Mouse (Mus musculus): ENCODE measurements around the gene Sdk2. TPM values are rescaled to one million over a fixed set of nuclear protein-coding genes. Genes with fewer than 3 reads are reported as not detected.
A peak's percentile ranks its signal among the peaks of the same experiment; 100 is the strongest.

Sdk2 gene
- polyA plus RNA-seq, 1 experiment from 2014 or later, result 3.6 TPM

DNA sequence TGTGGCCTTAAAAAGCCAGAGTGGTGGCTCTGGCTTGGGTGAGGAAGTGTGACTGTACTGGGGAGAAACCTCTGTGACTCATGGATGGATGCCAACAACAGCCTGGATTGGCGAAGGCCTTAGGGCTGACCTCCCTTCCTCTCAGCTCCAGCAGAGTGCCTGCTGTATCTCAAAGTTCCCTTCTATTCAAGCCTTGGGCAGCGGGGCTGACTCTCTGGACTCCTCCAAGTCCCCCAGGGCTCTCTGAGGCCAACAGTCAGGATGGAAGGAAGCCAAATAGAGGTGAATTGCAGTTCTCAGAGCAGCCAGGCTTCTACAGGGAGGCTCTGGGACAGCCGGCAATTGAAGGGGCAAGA lies 94.4 kb downstream of the Sdk2 start:
- peak overlapping the region; percentile 39; the same call in 1 of the 2 replicates for H3K27ac ChIP-seq
- H3K4me1 ChIP-seq (replicated peaks; ENCODE audit: control insufficient read depth, insufficient read depth, low read length), result peaks cover 27% of the 10 kb centered on the region; the same call in 1 of the 2 replicates
- WGBS, result 39% methylated on average over 3 of the region's 3 CpGs

DNA sequence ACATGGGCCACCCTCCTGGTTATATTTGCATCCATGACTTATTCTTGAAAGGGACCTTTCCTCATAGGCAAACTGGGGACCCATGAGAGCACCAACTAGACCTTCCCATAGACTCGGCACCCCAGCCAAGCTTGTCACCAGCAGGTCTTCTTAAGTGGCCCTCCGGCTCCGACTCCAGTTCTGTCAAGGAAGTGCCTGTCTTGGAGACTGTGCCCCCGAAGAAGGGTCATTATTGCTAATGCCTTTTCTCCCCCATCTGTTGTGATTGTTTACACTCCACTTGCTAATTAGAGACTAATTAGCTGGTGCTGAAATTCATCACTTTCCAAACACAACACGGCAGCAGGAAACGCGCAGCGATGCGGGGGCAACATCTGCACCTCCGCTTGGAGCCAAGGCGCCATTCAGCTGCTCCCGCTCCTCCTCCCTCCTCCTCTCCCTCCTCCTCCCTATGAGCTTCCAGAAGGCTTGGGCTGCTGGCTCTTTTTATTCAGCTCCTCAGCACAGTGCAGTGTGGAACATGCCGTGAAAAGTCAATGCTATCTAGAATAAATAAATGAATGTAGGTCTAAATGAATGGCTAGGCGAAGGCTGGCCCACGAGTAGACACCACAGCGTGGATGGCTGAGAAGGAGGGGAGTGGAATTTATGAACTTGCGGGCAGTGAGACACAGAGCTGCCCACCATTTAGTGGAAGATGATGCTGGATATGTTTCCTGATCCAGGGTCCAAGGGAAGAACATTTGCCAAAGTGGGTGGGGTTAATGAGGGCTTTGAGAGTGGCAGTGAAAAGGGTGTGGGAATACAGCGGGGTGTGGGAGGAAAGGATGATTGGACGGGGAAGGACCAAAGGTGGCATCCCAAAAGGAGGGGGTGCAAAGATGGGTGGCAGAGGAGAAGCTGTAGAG lies 95.0 kb downstream of the Sdk2 start:
- H3K4me1 ChIP-seq (replicated peaks; ENCODE audit: control insufficient read depth, insufficient read depth, low read length), result peaks cover 27% of the 10 kb centered on the region; the same call in 1 of the 2 replicates
- no peaks in the 10 kb centered on the region for H3K27me3 ChIP-seq (ENCODE audit: control insufficient read depth, insufficient read depth, low read length)
- H3K36me3 ChIP-seq (replicated peaks; ENCODE audit: control insufficient read depth, insufficient read depth), result no peaks in the 10 kb centered on the region
- H3K4me3 ChIP-seq (replicated peaks; ENCODE audit: low read length), result no peak overlapping the region
- H3K4me2 ChIP-seq (replicated peaks), result no peak overlapping the region
- DNase-seq (ENCODE audit: low spot score), result peak; percentile 70
- 54% methylated on average over 19 of the region's 19 CpGs for WGBS
- peak; percentile 75; the same call in 1 of the 2 replicates for ATAC-seq (ENCODE audit: low FRiP score)
- H3K9me3 ChIP-seq (ENCODE audit: control insufficient read depth, low read length), result peaks cover 9% of the 10 kb centered on the region
- H3K27ac ChIP-seq, result peak overlapping the region; percentile 39; the same call in 1 of the 2 replicates
- no peak overlapping the region for H3K9ac ChIP-seq

More for the DNA sequence above, 94.4 kb downstream of the Sdk2 start:
- DNase-seq (ENCODE audit: low spot score), result peak; percentile 45
- ATAC-seq (ENCODE audit: low FRiP score), result no peak
- Histone ChIP-seq H3K9me3 (ENCODE audit: control insufficient read depth, low read length) (0 out of 2 replicates have a peak, but pooled peaks cover 3% of the 10 kb centered on the region), H3K36me3 (replicated peaks; ENCODE audit: control insufficient read depth, insufficient read depth) (no peaks in the 10 kb centered on the region), H3K27me3 (ENCODE audit: control insufficient read depth, insufficient read depth, low read length) (no peaks in the 10 kb centered on the region), H3K4me2 (replicated peaks) (no peak overlapping the region), H3K4me3 (replicated peaks; ENCODE audit: low read length) (no peak overlapping the region), H3K9ac (no peak overlapping the region)

DNA sequence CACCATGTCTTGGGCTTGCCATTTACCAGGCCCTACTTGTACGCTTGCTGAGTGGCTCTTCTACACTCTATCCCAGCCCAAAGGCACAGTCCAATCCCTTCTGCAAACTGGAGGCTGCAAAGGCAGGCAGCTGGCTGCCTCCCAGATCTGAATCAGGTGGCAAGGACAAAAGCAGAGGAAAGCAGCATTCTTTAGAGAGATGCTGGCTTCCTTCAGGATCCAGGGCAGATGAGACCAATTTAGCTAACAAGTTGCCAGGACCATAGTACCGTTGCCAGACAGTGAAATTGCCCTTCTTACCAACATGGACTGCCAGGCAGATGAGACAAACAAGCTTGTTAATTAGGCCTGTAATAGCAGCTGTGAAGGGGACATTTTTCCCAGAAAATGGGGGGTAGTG lies 96.8 kb downstream of the Sdk2 start:
- no peaks in the 10 kb centered on the region for H3K27me3 ChIP-seq (ENCODE audit: control insufficient read depth, insufficient read depth, low read length)
- DNase-seq (ENCODE audit: low spot score), result no peak
- peaks cover 21% of the 10 kb centered on the region; the same call in 1 of the 2 replicates for H3K4me1 ChIP-seq (replicated peaks; ENCODE audit: control insufficient read depth, insufficient read depth, low read length)
- no peak overlapping the region for H3K4me2 ChIP-seq (replicated peaks)
- 76% methylated on average over 2 of the region's 2 CpGs for WGBS
- peaks cover 21% of the 10 kb centered on the region for H3K9me3 ChIP-seq (ENCODE audit: control insufficient read depth, low read length)
- H3K36me3 ChIP-seq (replicated peaks; ENCODE audit: control insufficient read depth, insufficient read depth), result no peaks in the 10 kb centered on the region
- no peak overlapping the region for H3K9ac ChIP-seq
- no peak for ATAC-seq (ENCODE audit: low FRiP score)
- H3K27ac ChIP-seq, result no peak overlapping the region
- H3K4me3 ChIP-seq (replicated peaks; ENCODE audit: low read length), result no peak overlapping the region

DNA sequence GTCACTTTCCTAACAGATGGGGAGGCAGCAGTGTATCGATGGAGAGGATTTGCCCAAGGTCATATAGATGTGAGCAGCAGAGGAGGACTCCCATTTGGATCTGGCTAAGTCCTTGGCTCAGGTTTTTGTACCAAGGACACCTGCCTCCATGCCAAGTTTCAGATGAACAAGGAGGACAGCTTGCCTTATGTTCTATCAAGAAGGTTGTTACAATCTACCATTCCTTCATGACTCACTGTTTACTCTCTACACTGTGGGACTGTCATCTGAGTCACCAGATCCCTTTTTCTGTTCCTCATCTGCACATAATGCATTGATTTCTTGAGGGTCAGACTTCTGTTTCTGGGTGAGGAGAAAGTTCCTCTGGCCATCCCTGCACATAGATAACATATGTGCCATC lies 101.6 kb downstream of the Sdk2 start:
- ATAC-seq (ENCODE audit: low FRiP score) (no peak), DNase-seq (ENCODE audit: low spot score) (no peak)
- WGBS, result 86% methylated on average over 1 of the region's 1 CpGs
- H3K4me2 ChIP-seq (replicated peaks), result no peak overlapping the region
- no peaks in the 10 kb centered on the region for H3K36me3 ChIP-seq (replicated peaks; ENCODE audit: control insufficient read depth, insufficient read depth)
- H3K27me3 ChIP-seq (ENCODE audit: control insufficient read depth, insufficient read depth, low read length), result no peaks in the 10 kb centered on the region
- H3K9me3 ChIP-seq (ENCODE audit: control insufficient read depth, low read length), result peaks cover 28% of the 10 kb centered on the region
- no peak overlapping the region for H3K4me3 ChIP-seq (replicated peaks; ENCODE audit: low read length)
- no peaks in the 10 kb centered on the region for H3K4me1 ChIP-seq (replicated peaks; ENCODE audit: control insufficient read depth, insufficient read depth, low read length)
- H3K9ac ChIP-seq, result no peak overlapping the region
- no peak overlapping the region for H3K27ac ChIP-seq

DNA sequence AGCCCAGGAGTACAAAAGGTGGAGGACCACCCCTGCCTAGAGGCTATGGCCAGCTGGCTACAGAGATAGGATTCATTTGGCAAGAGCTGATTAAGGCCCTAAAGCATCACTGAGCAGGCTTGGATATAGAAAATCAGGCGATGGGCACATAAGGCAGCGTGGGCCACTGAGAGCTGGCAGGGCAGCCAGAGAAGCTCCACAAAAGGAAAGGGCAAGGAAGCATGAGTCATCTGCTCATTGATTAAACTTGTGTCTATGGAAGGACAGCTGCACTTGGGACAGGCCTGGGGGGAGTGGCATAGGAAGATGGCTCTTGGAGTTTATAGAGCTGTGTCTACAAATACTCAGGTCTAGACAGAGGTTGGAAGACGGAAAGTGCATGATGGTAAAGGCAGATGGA lies 104.1 kb downstream of the Sdk2 start:
- DNase-seq (ENCODE audit: low spot score) (no peak), ATAC-seq (ENCODE audit: low FRiP score) (no peak)
- Histone ChIP-seq H3K27ac (no peak overlapping the region), H3K9me3 (ENCODE audit: control insufficient read depth, low read length) (peaks cover 28% of the 10 kb centered on the region), H3K9ac (no peak overlapping the region), H3K4me3 (replicated peaks; ENCODE audit: low read length) (no peak overlapping the region), H3K36me3 (replicated peaks; ENCODE audit: control insufficient read depth, insufficient read depth) (no peaks in the 10 kb centered on the region), H3K4me2 (replicated peaks) (no peak overlapping the region), H3K4me1 (replicated peaks; ENCODE audit: control insufficient read depth, insufficient read depth, low read length) (no peaks in the 10 kb centered on the region), H3K27me3 (ENCODE audit: control insufficient read depth, insufficient read depth, low read length) (no peaks in the 10 kb centered on the region)
- WGBS, result 88% methylated on average over 3 of the region's 3 CpGs

DNA sequence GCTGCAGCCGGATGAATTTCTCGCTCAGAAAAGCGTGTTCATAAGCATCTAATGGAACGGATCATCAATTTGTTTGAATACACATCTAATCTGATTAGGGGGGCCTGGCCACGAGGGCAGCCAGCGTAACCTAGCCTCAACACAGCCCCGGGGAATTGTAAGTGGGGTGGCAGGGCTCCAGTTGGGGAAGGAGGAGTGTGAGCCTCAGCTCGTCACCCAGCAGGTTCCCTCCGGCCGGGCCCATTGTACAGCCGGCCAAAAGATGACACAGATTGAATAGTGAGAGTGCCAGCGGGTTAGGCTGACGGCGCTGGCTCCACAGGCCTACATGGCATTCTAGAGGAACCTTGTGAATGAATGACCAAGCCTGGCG lies 115.2 kb downstream of the Sdk2 start:
- DNase-seq (ENCODE audit: low spot score), result no peak
- no peak overlapping the region for H3K9ac ChIP-seq
- no peak overlapping the region for H3K27ac ChIP-seq
- H3K4me2 ChIP-seq (replicated peaks), result no peak overlapping the region
- H3K27me3 ChIP-seq (ENCODE audit: control insufficient read depth, insufficient read depth, low read length), result no peaks in the 10 kb centered on the region
- no peak overlapping the region for H3K4me3 ChIP-seq (replicated peaks; ENCODE audit: low read length)
- peaks cover 27% of the 10 kb centered on the region for H3K4me1 ChIP-seq (replicated peaks; ENCODE audit: control insufficient read depth, insufficient read depth, low read length)
- no peaks in the 10 kb centered on the region for H3K9me3 ChIP-seq (ENCODE audit: control insufficient read depth, low read length)
- WGBS, result 15% methylated on average over 15 of the region's 15 CpGs
- peak; percentile 68; the same call in 1 of the 2 replicates for ATAC-seq (ENCODE audit: low FRiP score)
- H3K36me3 ChIP-seq (replicated peaks; ENCODE audit: control insufficient read depth, insufficient read depth), result no peaks in the 10 kb centered on the region

DNA sequence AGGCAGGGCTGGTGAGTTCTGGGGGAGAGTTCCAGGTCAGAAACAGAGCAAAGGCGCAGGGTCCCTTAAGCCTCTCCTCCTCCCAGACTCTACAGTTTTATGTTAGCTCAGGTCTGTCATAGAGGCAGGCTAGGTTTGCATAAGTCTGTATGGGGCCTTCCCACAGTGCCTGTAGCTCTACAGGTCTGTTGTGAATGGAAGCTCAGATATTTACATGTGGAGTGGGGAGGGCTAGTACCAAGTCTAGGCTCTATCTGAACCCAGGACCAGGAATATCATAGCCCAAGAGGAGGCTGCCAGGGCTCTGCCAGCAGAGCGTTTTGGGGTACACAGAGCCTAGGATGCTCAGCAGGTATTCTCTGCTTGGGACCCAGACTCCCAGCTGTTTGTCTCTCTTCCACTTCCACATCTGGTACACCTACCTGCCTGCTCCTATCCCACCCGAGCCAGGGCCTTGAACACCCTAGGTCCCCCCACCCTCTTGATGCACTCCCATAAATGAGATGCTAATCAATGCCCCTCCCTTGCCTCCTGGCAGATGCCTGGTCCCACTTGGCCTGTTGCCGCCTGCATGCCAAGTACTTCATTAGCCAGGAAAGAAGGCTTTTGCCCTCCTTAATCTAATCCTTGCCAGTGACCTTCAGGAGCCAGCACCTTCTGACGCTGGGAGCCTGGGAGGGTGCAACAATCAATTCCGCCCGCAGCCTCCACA lies 115.8 kb downstream of the Sdk2 start:
- Histone ChIP-seq H3K36me3 (replicated peaks; ENCODE audit: control insufficient read depth, insufficient read depth) (no peaks in the 10 kb centered on the region), H3K4me1 (replicated peaks; ENCODE audit: control insufficient read depth, insufficient read depth, low read length) (peaks cover 29% of the 10 kb centered on the region), H3K27ac (no peak overlapping the region), H3K27me3 (ENCODE audit: control insufficient read depth, insufficient read depth, low read length) (no peaks in the 10 kb centered on the region), H3K9me3 (ENCODE audit: control insufficient read depth, low read length) (no peaks in the 10 kb centered on the region), H3K4me3 (replicated peaks; ENCODE audit: low read length) (no peak overlapping the region), H3K4me2 (replicated peaks) (no peak overlapping the region), H3K9ac (no peak overlapping the region)
- 22% methylated on average over 7 of the region's 7 CpGs for WGBS
- ATAC-seq (ENCODE audit: low FRiP score), result peak; percentile 46; the same call in 1 of the 2 replicates
- DNase-seq (ENCODE audit: low spot score), result no peak

DNA sequence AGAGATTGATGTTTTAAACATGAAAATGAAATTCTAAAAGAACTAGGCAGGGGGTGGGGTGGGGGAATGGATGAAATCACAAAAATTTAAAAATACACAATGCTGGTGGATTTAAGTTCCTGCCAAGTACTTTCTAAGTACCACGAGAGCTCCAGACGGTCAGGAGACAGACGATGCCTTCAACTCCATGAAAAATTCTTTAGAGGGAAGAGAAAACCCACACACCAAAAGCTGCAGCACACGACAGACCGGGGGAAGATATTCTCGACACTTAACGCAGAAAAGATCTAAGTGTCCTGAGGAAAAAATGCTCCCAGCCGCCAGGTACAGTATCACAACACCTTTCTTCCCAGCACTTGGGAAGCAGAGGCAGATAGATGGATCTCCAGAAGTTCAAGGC lies 118.2 kb downstream of the Sdk2 start:
- WGBS, result 89% methylated on average over 8 of the region's 8 CpGs
- no peaks in the 10 kb centered on the region for H3K27me3 ChIP-seq (ENCODE audit: control insufficient read depth, insufficient read depth, low read length)
- H3K27ac ChIP-seq, result no peak overlapping the region
- H3K9me3 ChIP-seq (ENCODE audit: control insufficient read depth, low read length), result no peaks in the 10 kb centered on the region
- ATAC-seq (ENCODE audit: low FRiP score) (no peak), DNase-seq (ENCODE audit: low spot score) (no peak)
- peaks cover 29% of the 10 kb centered on the region for H3K4me1 ChIP-seq (replicated peaks; ENCODE audit: control insufficient read depth, insufficient read depth, low read length)
- no peak overlapping the region for H3K4me3 ChIP-seq (replicated peaks; ENCODE audit: low read length)
- no peak overlapping the region for H3K4me2 ChIP-seq (replicated peaks)
- no peaks in the 10 kb centered on the region for H3K36me3 ChIP-seq (replicated peaks; ENCODE audit: control insufficient read depth, insufficient read depth)
- no peak overlapping the region for H3K9ac ChIP-seq

DNA sequence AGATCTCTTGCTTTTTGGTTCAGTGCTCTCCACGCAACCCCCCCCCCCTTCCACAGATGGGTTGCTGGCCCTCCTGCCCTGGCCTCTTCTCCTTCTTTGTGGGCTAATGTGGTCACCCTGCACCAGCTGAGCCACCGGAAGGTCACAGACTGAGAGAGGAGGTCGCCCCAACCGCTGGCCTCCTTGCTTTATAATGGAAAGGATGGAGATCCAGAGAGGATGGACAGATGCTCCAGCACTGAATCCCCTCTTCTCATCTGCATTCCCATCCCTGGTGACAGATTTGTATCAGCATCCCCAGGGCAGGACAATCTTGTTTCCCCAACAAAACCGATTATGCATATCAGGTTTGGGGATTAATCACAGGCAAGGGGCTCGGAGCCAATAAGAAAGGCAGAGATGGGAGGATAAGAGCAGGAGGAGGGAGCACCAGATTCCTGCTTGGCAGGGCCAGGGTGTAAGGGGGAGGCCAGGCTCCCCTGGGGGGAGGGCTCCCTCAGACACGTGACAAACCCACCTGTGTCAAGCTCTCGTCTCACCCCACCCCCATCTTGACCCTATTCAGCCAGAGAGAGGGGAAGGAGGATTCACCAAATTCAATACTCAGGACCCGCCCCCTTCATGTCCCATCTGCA lies 124.6 kb downstream of the Sdk2 start:
- H3K4me3 ChIP-seq (replicated peaks; ENCODE audit: low read length), result no peak overlapping the region
- peaks cover 8% of the 10 kb centered on the region for H3K4me1 ChIP-seq (replicated peaks; ENCODE audit: control insufficient read depth, insufficient read depth, low read length)
- no peak overlapping the region for H3K9ac ChIP-seq
- no peak for DNase-seq (ENCODE audit: low spot score)
- no peak overlapping the region for H3K4me2 ChIP-seq (replicated peaks)
- no peaks in the 10 kb centered on the region for H3K9me3 ChIP-seq (ENCODE audit: control insufficient read depth, low read length)
- H3K27me3 ChIP-seq (ENCODE audit: control insufficient read depth, insufficient read depth, low read length), result no peaks in the 10 kb centered on the region
- no peak overlapping the region for H3K27ac ChIP-seq
- ATAC-seq (ENCODE audit: low FRiP score), result no peak
- 39% methylated on average over 9 of the region's 9 CpGs for WGBS
- H3K36me3 ChIP-seq (replicated peaks; ENCODE audit: control insufficient read depth, insufficient read depth), result no peaks in the 10 kb centered on the region
